Mouse (Mus musculus): Measurements from ENCODE around the gene Fkbp1a. TPM values are rescaled to one million over a fixed set of nuclear protein-coding genes. Genes with fewer than 3 reads are reported as not detected.

Gene Fkbp1a
- 178 and 198 TPM in 2 replicates for polyA plus RNA-seq (2015; fragmentation: Nextera tagmentation; extraction: Ambion mirVana)

GRCm38 (mm10) chr2:151542323-151543062 is at the start of gene Fkbp1a:
Gene Fkbp1a, plus strand, starts transcription at chr2:151542483.
- under 1% methylated on average over 65 of the region's 93 CpGs for WGBS (ENCODE audit: insufficient replicate concordance)
- ATAC-seq (ENCODE audit: low read depth), result peak; percentile 95

GRCm38 (mm10) chr2:151494035-151494803 is 48.1 kb upstream of the Fkbp1a start, which contains the start of gene Nsfl1c:
Gene Nsfl1c, plus strand, starts transcription at chr2:151494182.
- Histone ChIP-seq H3K4me2 (peak within 1 kb of the TSS; percentile 86), H3K27me3 (peaks cover 2% of the 10 kb centered on the region; the same call in 1 of the 2 replicates), H3K36me3 (peaks cover 28% of the 10 kb centered on the region), H3K9ac (peak within 1 kb of the TSS; percentile 86), H3K27ac (peak within 1 kb of the TSS; percentile 59), H3K4me3 (replicated peaks) (peak within 1 kb of the TSS; percentile 92), H3K4me1 (replicated peaks) (peaks cover 30% of the 10 kb centered on the region), H3K9me3 (replicated peaks) (no peaks in the 10 kb centered on the region)
- WGBS (ENCODE audit: insufficient replicate concordance), result under 1% methylated on average over 73 of the region's 73 CpGs
- ATAC-seq (ENCODE audit: low read depth) (peak; percentile 100), DNase-seq (peak; percentile 89)

More at GRCm38 (mm10) chr2:151542323-151543062, at the start of gene Fkbp1a:
- peak within 1 kb of the TSS; percentile 80 for H3K4me3 ChIP-seq (replicated peaks)
- H3K4me1 ChIP-seq (replicated peaks), result peaks cover 40% of the 10 kb centered on the region
- no peaks in the 10 kb centered on the region for H3K9me3 ChIP-seq (replicated peaks)
- peak within 1 kb of the TSS; percentile 86 for H3K9ac ChIP-seq
- H3K36me3 ChIP-seq, result peaks cover 25% of the 10 kb centered on the region
- peak within 1 kb of the TSS; percentile 95 for H3K4me2 ChIP-seq
- H3K27me3 ChIP-seq, result no peaks in the 10 kb centered on the region
- peak within 1 kb of the TSS; percentile 90 for H3K27ac ChIP-seq
- peak; percentile 91 for DNase-seq

GRCm38 (mm10) chr2:151498358-151498757 is 43.9 kb upstream of the Fkbp1a start:
- Histone ChIP-seq H3K4me1 (replicated peaks) (peaks cover 46% of the 10 kb centered on the region), H3K4me2 (no peak overlapping the region), H3K27me3 (no peaks in the 10 kb centered on the region), H3K4me3 (replicated peaks) (no peak overlapping the region), H3K27ac (no peak overlapping the region), H3K9me3 (replicated peaks) (no peaks in the 10 kb centered on the region), H3K36me3 (peaks cover 57% of the 10 kb centered on the region), H3K9ac (no peak overlapping the region)
- ATAC-seq (ENCODE audit: low read depth) (no peak), DNase-seq (no peak)
- WGBS (ENCODE audit: insufficient replicate concordance), result 67% methylated on average over 3 of the region's 3 CpGs

- Histone ChIP-seq H3K27ac (no peak overlapping the region), H3K9me3 (replicated peaks) (no peaks in the 10 kb centered on the region), H3K27me3 (no peaks in the 10 kb centered on the region), H3K4me1 (replicated peaks) (peaks cover 36% of the 10 kb centered on the region), H3K9ac (no peak overlapping the region), H3K36me3 (peaks cover 76% of the 10 kb centered on the region), H3K4me3 (replicated peaks) (no peak overlapping the region), H3K4me2 (no peak overlapping the region)
- 38% methylated on average over 6 of the region's 6 CpGs for WGBS (ENCODE audit: insufficient replicate concordance)
- no peak for DNase-seq
- peak; percentile 82 for ATAC-seq (ENCODE audit: low read depth)
These were observed 41.8 kb upstream of the Fkbp1a start for GRCm38 (mm10) chr2:151500442-151501007.

GRCm38 (mm10) chr2:151504226-151504625 is 38.1 kb upstream of the Fkbp1a start:
- peaks cover 16% of the 10 kb centered on the region for H3K4me1 ChIP-seq (replicated peaks)
- WGBS (ENCODE audit: insufficient replicate concordance), result 74% methylated on average over 4 of the region's 4 CpGs
- H3K9ac ChIP-seq, result no peak overlapping the region
- ATAC-seq (ENCODE audit: low read depth) (no peak), DNase-seq (no peak)
- no peaks in the 10 kb centered on the region for H3K27me3 ChIP-seq
- peaks cover 80% of the 10 kb centered on the region for H3K36me3 ChIP-seq
- H3K9me3 ChIP-seq (replicated peaks), result no peaks in the 10 kb centered on the region
- no peak overlapping the region for H3K27ac ChIP-seq
- H3K4me3 ChIP-seq (replicated peaks), result no peak overlapping the region
- H3K4me2 ChIP-seq, result no peak overlapping the region

GRCm38 (mm10) chr2:151512199-151512598 is 30.1 kb upstream of the Fkbp1a start:
- Histone ChIP-seq H3K4me1 (replicated peaks) (no peaks in the 10 kb centered on the region), H3K9ac (no peak overlapping the region), H3K4me2 (no peak overlapping the region), H3K27ac (no peak overlapping the region), H3K9me3 (replicated peaks) (no peaks in the 10 kb centered on the region), H3K36me3 (peaks cover 83% of the 10 kb centered on the region), H3K27me3 (no peaks in the 10 kb centered on the region), H3K4me3 (replicated peaks) (no peak overlapping the region)
- ATAC-seq (ENCODE audit: low read depth) (no peak), DNase-seq (no peak)

GRCm38 (mm10) chr2:151513525-151514285 is 28.6 kb upstream of the Fkbp1a start:
- Histone ChIP-seq H3K4me3 (replicated peaks) (no peak overlapping the region), H3K9me3 (replicated peaks) (no peaks in the 10 kb centered on the region), H3K36me3 (peaks cover 71% of the 10 kb centered on the region), H3K4me2 (no peak overlapping the region), H3K9ac (no peak overlapping the region), H3K4me1 (replicated peaks) (no peaks in the 10 kb centered on the region), H3K27me3 (no peaks in the 10 kb centered on the region), H3K27ac (no peak overlapping the region)
- ATAC-seq (ENCODE audit: low read depth) (no peak), DNase-seq (no peak)
- 71% methylated on average over 3 of the region's 3 CpGs for WGBS (ENCODE audit: insufficient replicate concordance)

GRCm38 (mm10) chr2:151519000-151519399 is 23.3 kb upstream of the Fkbp1a start:
- ATAC-seq (ENCODE audit: low read depth) (no peak), DNase-seq (no peak)
- Histone ChIP-seq H3K36me3 (peaks cover 23% of the 10 kb centered on the region), H3K27me3 (no peaks in the 10 kb centered on the region), H3K9me3 (replicated peaks) (no peaks in the 10 kb centered on the region), H3K4me3 (replicated peaks) (no peak overlapping the region), H3K4me1 (replicated peaks) (peaks cover 2% of the 10 kb centered on the region; the same call in 1 of the 2 replicates), H3K4me2 (no peak overlapping the region), H3K27ac (no peak overlapping the region), H3K9ac (no peak overlapping the region)
- WGBS (ENCODE audit: insufficient replicate concordance), result 75% methylated on average over 2 of the region's 2 CpGs

- WGBS (ENCODE audit: insufficient replicate concordance), result 8% methylated on average over 4 of the region's 4 CpGs
- H3K9ac ChIP-seq, result no peak overlapping the region
- H3K27me3 ChIP-seq, result peaks cover 12% of the 10 kb centered on the region; the same call in 1 of the 2 replicates
- DNase-seq, result no peak
- no peaks in the 10 kb centered on the region for H3K9me3 ChIP-seq (replicated peaks)
- no peaks in the 10 kb centered on the region for H3K36me3 ChIP-seq
- no peak overlapping the region for H3K4me3 ChIP-seq (replicated peaks)
- ATAC-seq (ENCODE audit: low read depth), result peak; percentile 62; the same call in 1 of the 2 replicates
- no peak overlapping the region for H3K4me2 ChIP-seq
- peaks cover 12% of the 10 kb centered on the region for H3K4me1 ChIP-seq (replicated peaks)
- H3K27ac ChIP-seq, result no peak overlapping the region
These were observed 17.8 kb upstream of the Fkbp1a start for GRCm38 (mm10) chr2:151524324-151525041.

- Histone ChIP-seq H3K4me3 (replicated peaks) (no peak overlapping the region), H3K27me3 (peaks cover 12% of the 10 kb centered on the region; the same call in 1 of the 2 replicates), H3K9ac (no peak overlapping the region), H3K36me3 (no peaks in the 10 kb centered on the region), H3K27ac (no peak overlapping the region), H3K4me2 (no peak overlapping the region), H3K4me1 (replicated peaks) (peaks cover 23% of the 10 kb centered on the region), H3K9me3 (replicated peaks) (no peaks in the 10 kb centered on the region)
- WGBS (ENCODE audit: insufficient replicate concordance), result 49% methylated on average over 2 of the region's 2 CpGs
- ATAC-seq (ENCODE audit: low read depth), result no peak
- no peak for DNase-seq
These were observed 16.8 kb upstream of the Fkbp1a start for GRCm38 (mm10) chr2:151525520-151525919.

All from liver, embryonic 13.5 days (tissue).